Mouse (Mus musculus) right cerebral cortex, postnatal 36 days (tissue): ENCODE measurements at regions not wholly inside any gene's neighbourhood (a gene's known extent, or its start where the extent isn't known, plus 50 kb on each side); places are given as distances from the start of the nearest gene placed in this dataset.

Experiments used
- DNase-seq, 2 experiments: peaks; one replicate each; pipeline ENCODE4 v3.0.0; 2022; ENCODE audit warnings: low spot score in 2 of 2, mixed read lengths in 1 of 2

GRCm38 (mm10) chr13:51297231-51297880 is 111.1 kb upstream of the S1pr3 start:
- DNase-seq, result no peak

GRCm38 (mm10) chr13:51299047-51299760 is 109.2 kb upstream of the S1pr3 start:
- DNase-seq, result no peak

GRCm38 (mm10) chr13:51301476-51301875 is 107.0 kb upstream of the S1pr3 start:
- no peak for DNase-seq

GRCm38 (mm10) chr13:51303112-51303511 is 105.3 kb upstream of the S1pr3 start:
- DNase-seq, result no peak

GRCm38 (mm10) chr13:51304631-51305030 is 103.8 kb upstream of the S1pr3 start:
- DNase-seq, result no peak

- no peak for DNase-seq
These were observed 99.0 kb upstream of the S1pr3 start for GRCm38 (mm10) chr13:51309446-51309845.

GRCm38 (mm10) chr13:51310041-51310440 is 98.4 kb upstream of the S1pr3 start:
- DNase-seq, result no peak

GRCm38 (mm10) chr13:51311679-51312255 is 96.7 kb upstream of the S1pr3 start:
- no peak for DNase-seq

- no peak for DNase-seq
These were observed 95.1 kb upstream of the S1pr3 start for GRCm38 (mm10) chr13:51313129-51313850.

- no peak for DNase-seq
These were observed 93.9 kb upstream of the S1pr3 start for GRCm38 (mm10) chr13:51314541-51314977.

GRCm38 (mm10) chr13:51315008-51315778 is 93.2 kb upstream of the S1pr3 start:
- no peak for DNase-seq

- DNase-seq, result no peak
These were observed 92.7 kb upstream of the S1pr3 start for GRCm38 (mm10) chr13:51315779-51316041.

- no peak for DNase-seq
These were observed 85.3 kb upstream of the S1pr3 start for GRCm38 (mm10) chr13:51323058-51323715.

GRCm38 (mm10) chr13:51324714-51325113 is 83.7 kb upstream of the S1pr3 start:
- DNase-seq, result no peak

GRCm38 (mm10) chr13:51325298-51325697 is 83.1 kb upstream of the S1pr3 start:
- DNase-seq, result no peak

GRCm38 (mm10) chr13:51326128-51326527 is 82.3 kb upstream of the S1pr3 start:
- no peak for DNase-seq

GRCm38 (mm10) chr13:51328131-51328970 is 80.1 kb upstream of the S1pr3 start:
- DNase-seq, result peak; percentile 49 to 71

- DNase-seq, result no peak
These were observed 79.5 kb upstream of the S1pr3 start for GRCm38 (mm10) chr13:51328971-51329346.

GRCm38 (mm10) chr13:51329717-51330116 is 78.7 kb upstream of the S1pr3 start:
- no peak for DNase-seq

GRCm38 (mm10) chr13:51332271-51332670 is 76.2 kb upstream of the S1pr3 start:
- no peak for DNase-seq
